Mouse (Mus musculus) midbrain, postnatal 0 days (tissue): ENCODE results near the gene Zmiz1. TPM values are rescaled to one million over a fixed set of nuclear protein-coding genes. Genes with fewer than 3 reads are reported as not detected.

ENCODE experiments used
- ATAC-seq: fragments of 200-750 bp; cut with Nextera tagmentation; 2 replicates; pipeline ENCODE4 v1.8.0; 2017; ENCODE audit warnings: moderate number of reproducible peaks, mild to moderate bottlenecking, moderate TSS enrichment, moderate library complexity; ENCODE audit not compliant: low FRiP score
- DNase-seq: peaks from one replicate; pipeline ENCODE4 v3.0.0-alpha.2; 2015; ENCODE audit warnings: low spot score
- H3K27ac ChIP-seq: fragments of 300-500 bp; sonication (generic); 2 replicates; pipeline ENCODE4 v1.5.1; 2014; ENCODE audit warnings: low read depth, mild to moderate bottlenecking, low read length, mixed read lengths
- H3K27me3 ChIP-seq: fragments of 300-500 bp; sonication (generic); 2 replicates; pipeline ENCODE4 v1.6.1; 2014; ENCODE audit warnings: low read length, control low read depth, mixed read lengths; ENCODE audit not compliant: insufficient read depth
- H3K36me3 ChIP-seq: fragments of 300-500 bp; sonication (generic); 2 replicates; pipeline ENCODE4 v1.6.1; 2014; ENCODE audit warnings: low read length, control low read depth, mixed read lengths; ENCODE audit not compliant: insufficient read depth
- H3K4me1 ChIP-seq: fragments of 300-500 bp; sonication (generic); 2 replicates; pipeline ENCODE4 v1.6.1; 2014; ENCODE audit warnings: mild to moderate bottlenecking, control low read depth, antibody characterized with exemption, low read length, mixed read lengths; ENCODE audit not compliant: insufficient read depth
- H3K4me2 ChIP-seq: fragments of 300-500 bp; sonication (generic); 2 replicates; pipeline ENCODE4 v1.6.1; 2014; ENCODE audit warnings: low read depth, mild to moderate bottlenecking, low read length, mixed read lengths; ENCODE audit not compliant: poor library complexity, severe bottlenecking
- H3K4me3 ChIP-seq: fragments of 300-500 bp; sonication (generic); 2 replicates; pipeline ENCODE4 v1.5.1; 2014; ENCODE audit warnings: low read depth, mild to moderate bottlenecking, low read length, moderate library complexity
- H3K9ac ChIP-seq: fragments of 300-500 bp; sonication (generic); replicated peaks from 2 replicates; pipeline ENCODE4 v1.6.1; 2014; ENCODE audit warnings: mild to moderate bottlenecking, low read length, moderate library complexity, mixed read lengths; ENCODE audit not compliant: poor library complexity, severe bottlenecking
- H3K9me3 ChIP-seq: fragments of 300-500 bp; sonication (generic); 2 replicates; pipeline ENCODE4 v1.6.1; 2016; ENCODE audit warnings: low read length, control low read depth
- CTCF ChIP-seq: IDR thresholded peaks from 2 replicates; pipeline ENCODE4 v1.5.1; 2016; ENCODE audit warnings: antibody characterized with exemption, mild to moderate bottlenecking
- WGBS: fragments of 180-500 bp; shearing (Covaris S2); extraction: QIAGEN DNeasy Blood & Tissue Kit; methylation state at CpG from one replicate; pipeline ENCODE4 v1.1.7; 2014; 5-methylcytosine and 5-hydroxymethylcytosine counted together
- polyA plus RNA-seq: library from polyadenylated mRNA; unstranded; fragments of >200 nt; fragmentation: Nextera tagmentation; extraction: Ambion mirVana; gene quantifications from 2 replicates; pipeline ENCODE4 v1.2.1, GENCODE M21; 2015
- total RNA-seq: library from RNA; depleted of rRNA; stranded (reverse); fragments of >200 nt; gene quantifications from 2 replicates; pipeline ENCODE4 v1.2.3, GENCODE M21; 2014

Zmiz1 gene
- total and polyA plus RNA-seq, 2 experiments from 2014 or later: 51.7 to 130 TPM

GRCm38 (mm10) chr14:25488097-25488613 is 29.2 kb downstream of the Zmiz1 start:
- H3K9ac ChIP-seq: no peak overlapping the region
- H3K4me1 ChIP-seq: peaks cover 22% of the 10 kb centered on the region
- H3K27ac ChIP-seq: peak overlapping the region; percentile 20; the same call in 1 of the 2 replicates

GRCm38 (mm10) chr14:25489336-25490078 is 30.5 kb downstream of the Zmiz1 start:
- 73% methylated on average over 6 of the region's 6 CpGs for WGBS
- H3K27ac ChIP-seq: peak overlapping the region; percentile 26; the same call in 1 of the 2 replicates
- no peak for TF ChIP-seq CTCF
- H3K4me2 ChIP-seq: no peak overlapping the region
- H3K27me3 ChIP-seq: no peaks in the 10 kb centered on the region
- H3K4me1 ChIP-seq: peaks cover 32% of the 10 kb centered on the region
- no peak for DNase-seq
- no peak for ATAC-seq
- H3K36me3 ChIP-seq: no peaks in the 10 kb centered on the region
- H3K9me3 ChIP-seq: no peaks in the 10 kb centered on the region
- H3K4me3 ChIP-seq: no peak overlapping the region
- no peak overlapping the region for H3K9ac ChIP-seq

More at GRCm38 (mm10) chr14:25488097-25488613, 29.2 kb downstream of the Zmiz1 start:
- no peaks in the 10 kb centered on the region for H3K9me3 ChIP-seq
- no peaks in the 10 kb centered on the region for H3K27me3 ChIP-seq
- ATAC-seq: no peak
- no peak overlapping the region for H3K4me3 ChIP-seq
- H3K4me2 ChIP-seq: no peak overlapping the region
- TF ChIP-seq CTCF: no peak
- no peak for DNase-seq
- 67% methylated on average over 6 of the region's 6 CpGs for WGBS
- H3K36me3 ChIP-seq: no peaks in the 10 kb centered on the region

GRCm38 (mm10) chr14:25491961-25492360 is 33.0 kb downstream of the Zmiz1 start:
- WGBS: 74% methylated on average over 5 of the region's 5 CpGs
- peaks cover 41% of the 10 kb centered on the region for H3K4me1 ChIP-seq
- DNase-seq (no peak), ATAC-seq (no peak)
- TF ChIP-seq CTCF: no peak
- no peak overlapping the region for H3K4me3 ChIP-seq
- H3K36me3 ChIP-seq: no peaks in the 10 kb centered on the region
- H3K27me3 ChIP-seq: no peaks in the 10 kb centered on the region
- no peak overlapping the region for H3K9ac ChIP-seq
- H3K27ac ChIP-seq: no peak overlapping the region
- no peaks in the 10 kb centered on the region for H3K9me3 ChIP-seq
- H3K4me2 ChIP-seq: no peak overlapping the region

- TF ChIP-seq CTCF: no peak
- H3K9me3 ChIP-seq: no peaks in the 10 kb centered on the region
- 0 out of 2 replicates have a peak overlapping the region, but pooled peaks have one; percentile 15 for H3K9ac ChIP-seq
- no peak overlapping the region for H3K4me3 ChIP-seq
- peaks cover 46% of the 10 kb centered on the region for H3K4me1 ChIP-seq
- WGBS: 75% methylated on average over 11 of the region's 11 CpGs
- ATAC-seq: no peak
- H3K27me3 ChIP-seq: no peaks in the 10 kb centered on the region
- no peak for DNase-seq
- H3K27ac ChIP-seq: peak overlapping the region; percentile 62
- no peaks in the 10 kb centered on the region for H3K36me3 ChIP-seq
- H3K4me2 ChIP-seq: no peak overlapping the region
These were observed 33.7 kb downstream of the Zmiz1 start for GRCm38 (mm10) chr14:25492567-25493279.

GRCm38 (mm10) chr14:25493301-25494241 is 34.6 kb downstream of the Zmiz1 start:
- peak overlapping the region; percentile 62 for H3K27ac ChIP-seq
- no peak overlapping the region for H3K4me2 ChIP-seq
- 32% methylated on average over 22 of the region's 22 CpGs for WGBS
- H3K4me3 ChIP-seq: no peak overlapping the region
- H3K9ac ChIP-seq: 0 out of 2 replicates have a peak overlapping the region, but pooled peaks have one; percentile 15
- H3K4me1 ChIP-seq: peaks cover 48% of the 10 kb centered on the region
- peak; percentile 77 for DNase-seq
- ATAC-seq: 0 out of 2 replicates have a peak, but pooled peaks have one; percentile 15
- no peak for TF ChIP-seq CTCF
- no peaks in the 10 kb centered on the region for H3K36me3 ChIP-seq
- H3K9me3 ChIP-seq: no peaks in the 10 kb centered on the region
- H3K27me3 ChIP-seq: no peaks in the 10 kb centered on the region
